Comparison of ENCODE assay signal across 23 mouse cellular contexts in genomic region chr4:115850111-115850510, GRCm38 (mm10). TPM values are rescaled to one million over a fixed set of nuclear protein-coding genes. Genes with fewer than 3 reads are reported as not detected.
DNase-seq lines count a peak whose midpoint lies in the region; ATAC-seq and TF ChIP-seq lines count a peak whose summit lies in the region.
"Had no signal": no experiment of that assay in that cellular context is flagged by ENCODE, and none has a peak within 500 bp of the region (broad histone marks: within the 10 kb centered on the region; RNA-seq: fewer than 3 reads in every experiment).

No protein-coding gene starts in this region.

- DNase-seq in liver, embryonic 14.5 days (ENCODE audit: low read depth in 3 of 3, low spot score in 3 of 3), result no peak
- no peak for DNase-seq in forebrain, embryonic 14.5 days (ENCODE audit: low spot score)
- DNase-seq in adrenal gland, adult (ENCODE audit: inconsistent age in 2 of 2, low spot score in 1 of 2), result no peak
- no peak for DNase-seq in right cerebral cortex, adult 18-20 months
- DNase-seq: adrenal gland, postnatal 10 days; B cell, adult 2 months; cerebellum, adult 8-10 months; heart, adult 2 months; heart, postnatal 14 days; kidney, adult 9 months; thymus, postnatal 14 days had no signal

- no peak for TF ChIP-seq POLR2A in bone marrow macrophage, adult 2 months (IDR thresholded peaks at IDR 0.05; ENCODE audit: borderline replicate concordance, low read depth, low read length)

- TF ChIP-seq CTCF in intestine, postnatal 0 days (IDR thresholded peaks at IDR 0.05; ENCODE audit: low read depth), result no peak
- no peak for TF ChIP-seq CTCF in bone marrow macrophage, adult 2 months (IDR thresholded peaks at IDR 0.05; ENCODE audit: low read depth, low read length)
- no peak for TF ChIP-seq CTCF in liver, embryonic 14.5 days (IDR thresholded peaks at IDR 0.05; ENCODE audit: low read depth)

- no peak for TF ChIP-seq EP300 in liver, embryonic 14.5 days (IDR thresholded peaks at IDR 0.05; ENCODE audit: low read depth)

- no peak overlapping the region for H3K9ac ChIP-seq in intestine, embryonic 16.5 days (ENCODE audit: low read depth, low read length)
- no peak overlapping the region for H3K9ac ChIP-seq in intestine, postnatal 0 days (ENCODE audit: low read depth, low read length)
- H3K9ac ChIP-seq in liver, embryonic 14.5 days (replicated peaks), result peak overlapping the region; percentile 44
- no peak overlapping the region for H3K9ac ChIP-seq in stomach, embryonic 15.5 days
- no peak overlapping the region for H3K9ac ChIP-seq in forebrain, embryonic 14.5 days (ENCODE audit: low read length)
- H3K9ac ChIP-seq: embryonic facial prominence, embryonic 15.5 days; lung, embryonic 15.5 days; midbrain, embryonic 15.5 days had no signal

- no peak overlapping the region for H3K4me3 ChIP-seq in intestine, embryonic 16.5 days (ENCODE audit: low read length)
- no peak overlapping the region for H3K4me3 ChIP-seq in intestine, postnatal 0 days (ENCODE audit: low read depth, low read length)
- no peak overlapping the region for H3K4me3 ChIP-seq in bone marrow macrophage, adult 2 months (ENCODE audit: insufficient read depth, low read length)
- H3K4me3 ChIP-seq in liver, embryonic 14.5 days (ENCODE audit: insufficient read depth in 1 of 2, low read depth in 2 of 2, low read length in 2 of 2), result no peak overlapping the region; a peak in 1 of 4 replicates
- no peak overlapping the region for H3K4me3 ChIP-seq in stomach, embryonic 15.5 days (replicated peaks)
- no peak overlapping the region for H3K4me3 ChIP-seq in forebrain, embryonic 14.5 days (ENCODE audit: low read depth, low read length)
- H3K4me3 ChIP-seq: embryonic facial prominence, embryonic 15.5 days; heart, adult 2 months; limb, embryonic 10.5 days; lung, embryonic 15.5 days; midbrain, embryonic 15.5 days had no signal

- peaks cover 4% of the 10 kb centered on the region; the same call in 1 of the 2 replicates for H3K4me1 ChIP-seq in intestine, embryonic 16.5 days (ENCODE audit: control insufficient read depth, insufficient read depth, low read length)
- H3K4me1 ChIP-seq in intestine, postnatal 0 days (replicated peaks; ENCODE audit: control insufficient read depth, insufficient read depth, low read length), result no peaks in the 10 kb centered on the region
- peaks cover 67% of the 10 kb centered on the region for H3K4me1 ChIP-seq in bone marrow macrophage, adult 2 months (ENCODE audit: control insufficient read depth, insufficient read depth, low read length)
- H3K4me1 ChIP-seq in liver, embryonic 14.5 days (replicated peaks; ENCODE audit: control insufficient read depth in 2 of 2, insufficient read depth in 2 of 2, low read length in 1 of 2), result peaks cover 62 to 76% of the 10 kb centered on the region in 2 experiments
- H3K4me1 ChIP-seq in stomach, embryonic 15.5 days, result 0 out of 2 replicates have a peak, but pooled peaks cover 5% of the 10 kb centered on the region
- peaks cover 3% of the 10 kb centered on the region for H3K4me1 ChIP-seq in forebrain, embryonic 14.5 days (ENCODE audit: control insufficient read depth, insufficient read depth, low read length)

- H3K9me3 ChIP-seq in intestine, embryonic 16.5 days (ENCODE audit: control insufficient read depth, low read length), result no peaks in the 10 kb centered on the region
- no peaks in the 10 kb centered on the region for H3K9me3 ChIP-seq in intestine, postnatal 0 days (ENCODE audit: control insufficient read depth)
- H3K9me3 ChIP-seq in liver, embryonic 14.5 days (ENCODE audit: control insufficient read depth, low read length), result no peaks in the 10 kb centered on the region
- H3K9me3 ChIP-seq in stomach, embryonic 15.5 days, result no peaks in the 10 kb centered on the region
- H3K9me3 ChIP-seq in forebrain, embryonic 14.5 days (replicated peaks; ENCODE audit: control insufficient read depth, low read length), result no peaks in the 10 kb centered on the region
- H3K9me3 ChIP-seq: embryonic facial prominence, embryonic 15.5 days; limb, embryonic 10.5 days; lung, embryonic 15.5 days; midbrain, embryonic 15.5 days had no signal

- 88% methylated on average over 2 of the region's 2 CpGs for WGBS in intestine, embryonic 16.5 days
- WGBS in intestine, postnatal 0 days, result 90% methylated on average over 2 of the region's 2 CpGs
- WGBS in liver, embryonic 14.5 days (ENCODE audit: insufficient replicate concordance), result 37% methylated on average over 2 of the region's 2 CpGs
- 73% methylated on average over 2 of the region's 2 CpGs for WGBS in stomach, embryonic 15.5 days
- 87% methylated on average over 2 of the region's 2 CpGs for WGBS in forebrain, embryonic 14.5 days

- H3K4me2 ChIP-seq in intestine, embryonic 16.5 days (ENCODE audit: low read depth, low read length), result no peak overlapping the region
- no peak overlapping the region for H3K4me2 ChIP-seq in intestine, postnatal 0 days (replicated peaks; ENCODE audit: low read depth)
- H3K4me2 ChIP-seq in liver, embryonic 14.5 days (ENCODE audit: low read depth), result peak overlapping the region; percentile 55
- H3K4me2 ChIP-seq in stomach, embryonic 15.5 days, result no peak overlapping the region
- H3K4me2 ChIP-seq in forebrain, embryonic 14.5 days (ENCODE audit: low read length), result no peak overlapping the region
- H3K4me2 ChIP-seq: embryonic facial prominence, embryonic 15.5 days; lung, embryonic 15.5 days; midbrain, embryonic 15.5 days had no signal

- no peak for ATAC-seq in intestine, embryonic 16.5 days
- no peak for ATAC-seq in intestine, postnatal 0 days
- 0 out of 2 replicates have a peak, but pooled peaks have one; percentile 9 for ATAC-seq in liver, embryonic 14.5 days (ENCODE audit: insufficient read depth)
- ATAC-seq in stomach, embryonic 15.5 days (ENCODE audit: insufficient read depth, low FRiP score, low read depth), result no peak
- no peak for ATAC-seq in forebrain, embryonic 14.5 days
- ATAC-seq: hindbrain, postnatal 0 days; midbrain, embryonic 15.5 days had no signal

- H3K36me3 ChIP-seq in intestine, embryonic 16.5 days (ENCODE audit: control insufficient read depth, insufficient read depth, low read length), result no peaks in the 10 kb centered on the region; the same call in 1 of the 2 replicates
- H3K36me3 ChIP-seq in intestine, postnatal 0 days (ENCODE audit: control insufficient read depth, insufficient read depth), result peaks cover 49% of the 10 kb centered on the region
- H3K36me3 ChIP-seq in liver, embryonic 14.5 days (replicated peaks; ENCODE audit: control insufficient read depth, insufficient read depth, low read depth), result peaks cover 46% of the 10 kb centered on the region
- H3K36me3 ChIP-seq in stomach, embryonic 15.5 days, result peaks cover 23% of the 10 kb centered on the region
- H3K36me3 ChIP-seq in forebrain, embryonic 14.5 days (ENCODE audit: control insufficient read depth, insufficient read depth, low read length), result peaks cover 17% of the 10 kb centered on the region
- H3K36me3 ChIP-seq: midbrain, embryonic 15.5 days had no signal

- no peaks in the 10 kb centered on the region for H3K27me3 ChIP-seq in intestine, embryonic 16.5 days (replicated peaks; ENCODE audit: control insufficient read depth, insufficient read depth, low read length)
- H3K27me3 ChIP-seq in intestine, postnatal 0 days (replicated peaks; ENCODE audit: control insufficient read depth, insufficient read depth, low read length), result no peaks in the 10 kb centered on the region
- H3K27me3 ChIP-seq in liver, embryonic 14.5 days (ENCODE audit: control insufficient read depth, insufficient read depth, low read length), result no peaks in the 10 kb centered on the region
- H3K27me3 ChIP-seq in stomach, embryonic 15.5 days (replicated peaks), result no peaks in the 10 kb centered on the region
- no peaks in the 10 kb centered on the region for H3K27me3 ChIP-seq in forebrain, embryonic 14.5 days (replicated peaks; ENCODE audit: control insufficient read depth, insufficient read depth, low read length)
- H3K27me3 ChIP-seq: embryonic facial prominence, embryonic 15.5 days; lung, embryonic 15.5 days; midbrain, embryonic 15.5 days had no signal

- H3K27ac ChIP-seq in intestine, embryonic 16.5 days (ENCODE audit: low read length), result 0 out of 2 replicates have a peak overlapping the region, but pooled peaks have one; percentile 26
- no peak overlapping the region for H3K27ac ChIP-seq in intestine, postnatal 0 days (ENCODE audit: low read depth, low read length)
- peak overlapping the region; percentile 98 for H3K27ac ChIP-seq in bone marrow macrophage, adult 2 months (ENCODE audit: insufficient read depth, low read depth, low read length)
- peak overlapping the region; percentile 78 for H3K27ac ChIP-seq in liver, embryonic 14.5 days
- H3K27ac ChIP-seq in stomach, embryonic 15.5 days, result peak overlapping the region; percentile 36; the same call in 1 of the 2 replicates
- H3K27ac ChIP-seq in forebrain, embryonic 14.5 days (ENCODE audit: low read depth, low read length), result no peak overlapping the region
- H3K27ac ChIP-seq: embryonic facial prominence, embryonic 15.5 days; heart, adult 2 months; hindbrain, postnatal 0 days; lung, embryonic 15.5 days; midbrain, embryonic 15.5 days had no signal

RNA-seq across cellular contexts. Expression of gene Mknk1, which starts 11.1 kb away (rescaled TPM):
- polyA plus RNA-seq in intestine, embryonic 16.5 days (2015; fragmentation: Nextera tagmentation; extraction: Ambion mirVana), result 29.4 and 30.1 TPM in 2 replicates
- 12.8 and 15.1 TPM in 2 replicates for polyA plus RNA-seq in intestine, postnatal 0 days (2015; fragmentation: Nextera tagmentation; extraction: Ambion mirVana)
- polyA plus RNA-seq in bone marrow macrophage, adult 2 months (2012; ENCODE audit: insufficient read depth, insufficient read length, missing spikeins), result 138 and 149 TPM in 2 replicates
- 29.1 and 34.8 TPM in 2 replicates for polyA plus RNA-seq in liver, embryonic 14.5 days (2012; rRNA removed)
- polyA plus RNA-seq in liver, embryonic 14.5 days (2014; fragmentation: Nextera tagmentation; extraction: Ambion mirVana), result 21.3 and 24.7 TPM in 2 replicates
- 43.1 and 58.5 TPM in 2 replicates for polyA plus RNA-seq in stomach, embryonic 15.5 days (2015; fragmentation: Nextera tagmentation; extraction: Ambion mirVana)
- 19.6 and 20.0 TPM in 2 replicates for polyA plus RNA-seq in forebrain, embryonic 14.5 days (2014; fragmentation: Nextera tagmentation; extraction: Ambion mirVana)

RNA-seq across cellular contexts. Expression of gene Mob3c, which starts 22.2 kb away (rescaled TPM):
- polyA plus RNA-seq in intestine, embryonic 16.5 days (2015; fragmentation: Nextera tagmentation; extraction: Ambion mirVana), result 15.7 and 18.2 TPM in 2 replicates
- 11.8 and 13.6 TPM in 2 replicates for polyA plus RNA-seq in intestine, postnatal 0 days (2015; fragmentation: Nextera tagmentation; extraction: Ambion mirVana)
- polyA plus RNA-seq in bone marrow macrophage, adult 2 months (2012; ENCODE audit: insufficient read depth, insufficient read length, missing spikeins), result 25.3 and 27.5 TPM in 2 replicates
- polyA plus RNA-seq in liver, embryonic 14.5 days (2012; rRNA removed), result 3.6 and 5.6 TPM in 2 replicates
- 4.2 and 5.0 TPM in 2 replicates for polyA plus RNA-seq in liver, embryonic 14.5 days (2014; fragmentation: Nextera tagmentation; extraction: Ambion mirVana)
- polyA plus RNA-seq in stomach, embryonic 15.5 days (2015; fragmentation: Nextera tagmentation; extraction: Ambion mirVana), result 11.8 and 13.5 TPM in 2 replicates
- 3.1 and 3.9 TPM in 2 replicates for polyA plus RNA-seq in forebrain, embryonic 14.5 days (2014; fragmentation: Nextera tagmentation; extraction: Ambion mirVana)

RNA-seq across cellular contexts. Expression of gene Kncn, which starts 34.1 kb away (rescaled TPM):
- not detected in 2 replicates for polyA plus RNA-seq in intestine, embryonic 16.5 days (2015; fragmentation: Nextera tagmentation; extraction: Ambion mirVana)
- not detected in 2 replicates for polyA plus RNA-seq in intestine, postnatal 0 days (2015; fragmentation: Nextera tagmentation; extraction: Ambion mirVana)
- not detected in 2 replicates for polyA plus RNA-seq in bone marrow macrophage, adult 2 months (2012; ENCODE audit: insufficient read depth, insufficient read length, missing spikeins)
- polyA plus RNA-seq in liver, embryonic 14.5 days (2012; rRNA removed), result 0.01 TPM in 1 of 2 replicates, not detected in the other
- 0.05 TPM in 1 of 2 replicates, not detected in the other for polyA plus RNA-seq in liver, embryonic 14.5 days (2014; fragmentation: Nextera tagmentation; extraction: Ambion mirVana)
- polyA plus RNA-seq in stomach, embryonic 15.5 days (2015; fragmentation: Nextera tagmentation; extraction: Ambion mirVana), result not detected in 2 replicates
- polyA plus RNA-seq in forebrain, embryonic 14.5 days (2014; fragmentation: Nextera tagmentation; extraction: Ambion mirVana), result 0.31 TPM in 1 of 2 replicates, not detected in the other
- polyA plus RNA-seq: embryonic facial prominence, embryonic 15.5 days; heart, adult 2 months; large intestine, adult 2 months; limb, embryonic 10.5 days; lung, embryonic 15.5 days; midbrain, embryonic 15.5 days; neural tube, embryonic 11.5 days; small intestine, adult 2 months had no signal

RNA-seq across cellular contexts. Expression of gene 6430628N08Rik, which starts 40.4 kb away (rescaled TPM):
- not detected in 2 replicates for polyA plus RNA-seq in intestine, embryonic 16.5 days (2015; fragmentation: Nextera tagmentation; extraction: Ambion mirVana)
- polyA plus RNA-seq in intestine, postnatal 0 days (2015; fragmentation: Nextera tagmentation; extraction: Ambion mirVana), result not detected in 2 replicates
- not detected in 2 replicates for polyA plus RNA-seq in bone marrow macrophage, adult 2 months (2012; ENCODE audit: insufficient read depth, insufficient read length, missing spikeins)
- polyA plus RNA-seq in liver, embryonic 14.5 days (2012; rRNA removed), result not detected in 2 replicates
- not detected in 2 replicates for polyA plus RNA-seq in liver, embryonic 14.5 days (2014; fragmentation: Nextera tagmentation; extraction: Ambion mirVana)
- not detected in 2 replicates for polyA plus RNA-seq in stomach, embryonic 15.5 days (2015; fragmentation: Nextera tagmentation; extraction: Ambion mirVana)
- polyA plus RNA-seq in forebrain, embryonic 14.5 days (2014; fragmentation: Nextera tagmentation; extraction: Ambion mirVana), result not detected in 2 replicates
- polyA plus RNA-seq: heart, adult 2 months; large intestine, adult 2 months; lung, embryonic 15.5 days; neural tube, embryonic 11.5 days; small intestine, adult 2 months had no signal

Comparison
In these comparisons a context has a peak if more than half of its experiments do, and no peak if none do; other contexts are left out.
1. H3K27ac ChIP-seq: peak in intestine, embryonic 16.5 days (single experiment), bone marrow macrophage, adult 2 months (single experiment), liver, embryonic 14.5 days (single experiment) and stomach, embryonic 15.5 days (single experiment); none in intestine, postnatal 0 days (single experiment) and forebrain, embryonic 14.5 days (single experiment).